Mouse (Mus musculus) midbrain, embryonic 16.5 days (tissue): ENCODE data around the gene Ifnl3. TPM values are rescaled to one million over a fixed set of nuclear protein-coding genes. Genes with fewer than 3 reads are reported as not detected.
A peak's percentile ranks its signal among the peaks of the same experiment; 100 is the strongest.

ENCODE experiments used
- ATAC-seq: fragments of 200-750 bp; cut with Nextera tagmentation; 2 replicates; pipeline ENCODE4 v1.8.0; 2017; ENCODE audit warnings: moderate TSS enrichment
- H3K27ac ChIP-seq: fragments of 300-500 bp; sonication (generic); 2 replicates; pipeline ENCODE4 v1.5.1; 2014; ENCODE audit warnings: mild to moderate bottlenecking, low read length, mixed read lengths
- H3K27me3 ChIP-seq: fragments of 300-500 bp; sonication (generic); 2 replicates; pipeline ENCODE4 v1.6.1; 2014; ENCODE audit warnings: low read depth, low read length, mixed read lengths; ENCODE audit not compliant: control insufficient read depth, insufficient read depth
- H3K36me3 ChIP-seq: fragments of 300-500 bp; sonication (generic); 2 replicates; pipeline ENCODE4 v1.6.1; 2014; ENCODE audit warnings: mild to moderate bottlenecking, low read length, moderate library complexity, mixed read lengths; ENCODE audit not compliant: control insufficient read depth, insufficient read depth
- H3K4me1 ChIP-seq: fragments of 300-500 bp; sonication (generic); 2 replicates; pipeline ENCODE4 v1.6.1; 2014; ENCODE audit warnings: mild to moderate bottlenecking, low read length, mixed read lengths; ENCODE audit not compliant: control insufficient read depth, insufficient read depth
- H3K4me2 ChIP-seq: fragments of 300-500 bp; sonication (generic); 2 replicates; pipeline ENCODE4 v1.6.1; 2014; ENCODE audit warnings: mild to moderate bottlenecking, low read length, mixed read lengths
- H3K4me3 ChIP-seq: fragments of 300-500 bp; sonication (generic); 2 replicates; pipeline ENCODE4 v1.5.1; 2014; ENCODE audit warnings: low read depth, mild to moderate bottlenecking, low read length, moderate library complexity, mixed read lengths
- H3K9ac ChIP-seq: fragments of 300-500 bp; sonication (generic); 2 replicates; pipeline ENCODE4 v1.6.1; 2014; ENCODE audit warnings: low read depth, low read length, mixed read lengths
- H3K9me3 ChIP-seq: fragments of 300-500 bp; sonication (generic); replicated peaks from 2 replicates; pipeline ENCODE4 v1.6.1; 2014; ENCODE audit warnings: mild to moderate bottlenecking, low read length, mixed read lengths; ENCODE audit not compliant: control insufficient read depth, poor library complexity, severe bottlenecking
- WGBS: fragments of 180-500 bp; shearing (Covaris S2); extraction: QIAGEN DNeasy Blood & Tissue Kit; methylation state at CpG from one replicate; pipeline ENCODE4 v1.1.7; 2014; 5-methylcytosine and 5-hydroxymethylcytosine counted together
- microRNA-seq: library from miRNA; unstranded; fragments of <30 nt; microRNA quantifications from one replicate; pipeline ENCODE4, GENCODE M21; 2017
- polyA plus RNA-seq: library from polyadenylated mRNA; unstranded; fragments of >200 nt; fragmentation: Nextera tagmentation; extraction: Ambion mirVana; gene quantifications from 2 replicates; pipeline ENCODE4 v1.2.1, GENCODE M21; 2015

Ifnl3 gene
- polyA plus RNA-seq, 1 experiment from 2014 or later = not detected

- no peaks in the 10 kb centered on the region for H3K9me3 ChIP-seq
- H3K4me2 ChIP-seq = no peak overlapping the region
- H3K27ac ChIP-seq = no peak overlapping the region
- no peaks in the 10 kb centered on the region for H3K4me1 ChIP-seq
- WGBS = 91% methylated on average over 4 of the region's 4 CpGs
- no peak overlapping the region for H3K9ac ChIP-seq
- no peaks in the 10 kb centered on the region for H3K27me3 ChIP-seq
- no peak for ATAC-seq
- H3K36me3 ChIP-seq = peaks cover 15% of the 10 kb centered on the region
- H3K4me3 ChIP-seq = no peak overlapping the region
These were observed 44.9 kb downstream of the Ifnl3 start for GRCm38 (mm10) chr7:28567539-28567938.

GRCm38 (mm10) chr7:28568253-28568652 is 45.6 kb downstream of the Ifnl3 start:
- H3K4me1 ChIP-seq = no peaks in the 10 kb centered on the region
- no peak overlapping the region for H3K9ac ChIP-seq
- ATAC-seq = no peak
- H3K36me3 ChIP-seq = peaks cover 15% of the 10 kb centered on the region
- H3K4me3 ChIP-seq = no peak overlapping the region
- no peaks in the 10 kb centered on the region for H3K9me3 ChIP-seq
- no peak overlapping the region for H3K4me2 ChIP-seq
- no peak overlapping the region for H3K27ac ChIP-seq
- no peaks in the 10 kb centered on the region for H3K27me3 ChIP-seq

- H3K4me3 ChIP-seq = no peak overlapping the region
- H3K27me3 ChIP-seq = no peaks in the 10 kb centered on the region
- no peak overlapping the region for H3K4me2 ChIP-seq
- H3K9me3 ChIP-seq = no peaks in the 10 kb centered on the region
- no peak for ATAC-seq
- peak overlapping the region; percentile 39; the same call in 1 of the 2 replicates for H3K27ac ChIP-seq
- H3K36me3 ChIP-seq = peaks cover 7% of the 10 kb centered on the region
- no peak overlapping the region for H3K9ac ChIP-seq
- 77% methylated on average over 12 of the region's 12 CpGs for WGBS
- H3K4me1 ChIP-seq = no peaks in the 10 kb centered on the region
These were observed 47.8 kb downstream of the Ifnl3 start for GRCm38 (mm10) chr7:28570291-28570981.

- H3K36me3 ChIP-seq = peaks cover 7% of the 10 kb centered on the region
- no peaks in the 10 kb centered on the region for H3K27me3 ChIP-seq
- H3K9me3 ChIP-seq = no peaks in the 10 kb centered on the region
- H3K27ac ChIP-seq = no peak overlapping the region
- ATAC-seq = no peak
- no peak overlapping the region for H3K9ac ChIP-seq
- WGBS = 56% methylated on average over 5 of the region's 5 CpGs
- no peak overlapping the region for H3K4me3 ChIP-seq
- H3K4me2 ChIP-seq = no peak overlapping the region
- H3K4me1 ChIP-seq = no peaks in the 10 kb centered on the region
These were observed 48.5 kb downstream of the Ifnl3 start for GRCm38 (mm10) chr7:28570982-28571682.

GRCm38 (mm10) chr7:28572689-28573088 is 50.1 kb downstream of the Ifnl3 start:
- no peak for ATAC-seq
- H3K36me3 ChIP-seq = peaks cover 2% of the 10 kb centered on the region; the same call in 1 of the 2 replicates
- no peaks in the 10 kb centered on the region for H3K27me3 ChIP-seq
- WGBS = 95% methylated on average over 5 of the region's 5 CpGs
- no peak overlapping the region for H3K27ac ChIP-seq
- no peaks in the 10 kb centered on the region for H3K4me1 ChIP-seq
- H3K9ac ChIP-seq = no peak overlapping the region
- H3K4me3 ChIP-seq = no peak overlapping the region
- no peak overlapping the region for H3K4me2 ChIP-seq
- H3K9me3 ChIP-seq = no peaks in the 10 kb centered on the region

GRCm38 (mm10) chr7:28573236-28573635 is 50.6 kb downstream of the Ifnl3 start:
- Histone ChIP-seq H3K4me3 (no peak overlapping the region), H3K4me1 (no peaks in the 10 kb centered on the region), H3K9ac (no peak overlapping the region), H3K27me3 (no peaks in the 10 kb centered on the region), H3K36me3 (no peaks in the 10 kb centered on the region; the same call in 1 of the 2 replicates), H3K27ac (no peak overlapping the region), H3K9me3 (no peaks in the 10 kb centered on the region), H3K4me2 (no peak overlapping the region)
- no peak for ATAC-seq
- 98% methylated on average over 3 of the region's 3 CpGs for WGBS

Small RNAs within 50 kb of the gene (microRNA-seq; reads per million reads assigned to microRNA genes)
- gene Mir7049 = 0.52 reads per million

Other genes starting within 250 kb of the Ifnl3 start
- gene Eid2b, start 245.1 kb upstream of the Ifnl3 start, polyA plus RNA-seq = 44.2 and 44.8 TPM in 2 replicates
- 1.2 TPM in 2 replicates for gene Selenov, start 231.7 kb upstream of the Ifnl3 start, polyA plus RNA-seq
- 16.3 and 16.5 TPM in 2 replicates for gene Dll3, start 220.6 kb upstream of the Ifnl3 start, polyA plus RNA-seq
- gene Timm50, start 210.8 kb upstream of the Ifnl3 start, polyA plus RNA-seq = 119 and 123 TPM in 2 replicates
- 108 and 111 TPM in 2 replicates for gene Supt5, start 184.1 kb upstream of the Ifnl3 start, polyA plus RNA-seq
- gene Rps16, start 172.2 kb upstream of the Ifnl3 start, polyA plus RNA-seq = 414 and 435 TPM in 2 replicates
- 22.9 and 23.1 TPM in 2 replicates for gene Plekhg2, start 150.2 kb upstream of the Ifnl3 start, polyA plus RNA-seq
- 2.9 and 3.3 TPM in 2 replicates for gene Zfp36, start 142.6 kb upstream of the Ifnl3 start, polyA plus RNA-seq
- gene Med29, start 130.1 kb upstream of the Ifnl3 start, polyA plus RNA-seq = 39.6 and 40.3 TPM in 2 replicates
- gene Paf1, start 129.9 kb upstream of the Ifnl3 start, polyA plus RNA-seq = 96.1 and 109 TPM in 2 replicates
- 2.8 and 3.5 TPM in 2 replicates for gene Gmfg, start 85.4 kb upstream of the Ifnl3 start, polyA plus RNA-seq
- 13.9 and 15.0 TPM in 2 replicates for gene Lrfn1, start 70.9 kb upstream of the Ifnl3 start, polyA plus RNA-seq
- not detected in 2 replicates for gene Ifnl2, start 12.4 kb upstream of the Ifnl3 start, polyA plus RNA-seq
- gene Sycn, start 18.0 kb downstream of the Ifnl3 start, polyA plus RNA-seq = not detected in 2 replicates
- 0.15 TPM in 1 of 2 replicates, not detected in the other for gene Nccrp1, start 24.4 kb downstream of the Ifnl3 start, polyA plus RNA-seq
- gene Samd4b, start 75.3 kb downstream of the Ifnl3 start, polyA plus RNA-seq = 20.2 and 20.4 TPM in 2 replicates
- 18.1 and 19.1 TPM in 2 replicates for gene Pak4, start 75.3 kb downstream of the Ifnl3 start, polyA plus RNA-seq
- gene Acp7, start 108.5 kb downstream of the Ifnl3 start, polyA plus RNA-seq = 0.26 TPM in 1 of 2 replicates, not detected in the other
- 15.1 and 17.3 TPM in 2 replicates for gene Fbxo27, start 170.0 kb downstream of the Ifnl3 start, polyA plus RNA-seq
- 3.2 and 5.2 TPM in 2 replicates for gene Fbxo17, start 194.0 kb downstream of the Ifnl3 start, polyA plus RNA-seq
- 95.8 and 99.4 TPM in 2 replicates for gene Mrps12, start 219.0 kb downstream of the Ifnl3 start, polyA plus RNA-seq
- 15.6 and 16.4 TPM in 2 replicates for gene Sars2, start 219.2 kb downstream of the Ifnl3 start, polyA plus RNA-seq
- 0.61 and 0.95 TPM in 2 replicates for gene Ccer2, start 233.3 kb downstream of the Ifnl3 start, polyA plus RNA-seq
- 117 and 121 TPM in 2 replicates for gene Sirt2, start 243.9 kb downstream of the Ifnl3 start, polyA plus RNA-seq
- 52.0 and 64.7 TPM in 2 replicates for gene Nfkbib, start 244.7 kb downstream of the Ifnl3 start, polyA plus RNA-seq